Mouse (Mus musculus): ENCODE results near the gene Olfr1061. TPM values are rescaled to one million over a fixed set of nuclear protein-coding genes. Genes with fewer than 3 reads are reported as not detected.

The Olfr1061 gene
- polyA plus RNA-seq, 1 experiment from 2014 or later: not detected

Other genes starting within 250 kb of the Olfr1061 start
- not detected in 2 replicates for gene Olfr1043, start 246.5 kb downstream of the Olfr1061 start, polyA plus RNA-seq (2016; fragmentation: Nextera tagmentation; extraction: Ambion mirVana)
- gene Olfr1044, start 236.2 kb downstream of the Olfr1061 start, polyA plus RNA-seq (2016; fragmentation: Nextera tagmentation; extraction: Ambion mirVana): not detected in 2 replicates
- not detected in 2 replicates for gene Olfr52, start 228.4 kb downstream of the Olfr1061 start, polyA plus RNA-seq (2016; fragmentation: Nextera tagmentation; extraction: Ambion mirVana)
- not detected in 2 replicates for gene Olfr1045, start 211.0 kb downstream of the Olfr1061 start, polyA plus RNA-seq (2016; fragmentation: Nextera tagmentation; extraction: Ambion mirVana)
- gene Olfr1046, start 194.7 kb downstream of the Olfr1061 start, polyA plus RNA-seq (2016; fragmentation: Nextera tagmentation; extraction: Ambion mirVana): not detected in 2 replicates
- gene Olfr1047, start 182.6 kb downstream of the Olfr1061 start, polyA plus RNA-seq (2016; fragmentation: Nextera tagmentation; extraction: Ambion mirVana): not detected in 2 replicates
- gene Olfr1048, start 173.8 kb downstream of the Olfr1061 start, polyA plus RNA-seq (2016; fragmentation: Nextera tagmentation; extraction: Ambion mirVana): not detected in 2 replicates
- not detected in 2 replicates for gene Olfr1049, start 155.7 kb downstream of the Olfr1061 start, polyA plus RNA-seq (2016; fragmentation: Nextera tagmentation; extraction: Ambion mirVana)
- not detected in 2 replicates for gene Olfr1051, start 135.0 kb downstream of the Olfr1061 start, polyA plus RNA-seq (2016; fragmentation: Nextera tagmentation; extraction: Ambion mirVana)
- not detected in 2 replicates for gene Olfr1052, start 121.6 kb downstream of the Olfr1061 start, polyA plus RNA-seq (2016; fragmentation: Nextera tagmentation; extraction: Ambion mirVana)
- gene Olfr1053, start 98.8 kb downstream of the Olfr1061 start, polyA plus RNA-seq (2016; fragmentation: Nextera tagmentation; extraction: Ambion mirVana): not detected in 2 replicates
- not detected in 2 replicates for gene Olfr1054, start 78.6 kb downstream of the Olfr1061 start, polyA plus RNA-seq (2016; fragmentation: Nextera tagmentation; extraction: Ambion mirVana)
- gene Olfr1055, start 63.8 kb downstream of the Olfr1061 start, polyA plus RNA-seq (2016; fragmentation: Nextera tagmentation; extraction: Ambion mirVana): not detected in 2 replicates
- not detected in 2 replicates for gene Olfr1056, start 51.6 kb downstream of the Olfr1061 start, polyA plus RNA-seq (2016; fragmentation: Nextera tagmentation; extraction: Ambion mirVana)
- not detected in 2 replicates for gene Olfr1057, start 35.7 kb downstream of the Olfr1061 start, polyA plus RNA-seq (2016; fragmentation: Nextera tagmentation; extraction: Ambion mirVana)
- gene Olfr1058, start 25.5 kb downstream of the Olfr1061 start, polyA plus RNA-seq (2016; fragmentation: Nextera tagmentation; extraction: Ambion mirVana): not detected in 2 replicates
- not detected in 2 replicates for gene Olfr1062, start 12.7 kb upstream of the Olfr1061 start, polyA plus RNA-seq (2016; fragmentation: Nextera tagmentation; extraction: Ambion mirVana)
- not detected in 2 replicates for gene Olfr1065, start 36.5 kb upstream of the Olfr1061 start, polyA plus RNA-seq (2016; fragmentation: Nextera tagmentation; extraction: Ambion mirVana)
- not detected in 2 replicates for gene Olfr1066, start 42.2 kb upstream of the Olfr1061 start, polyA plus RNA-seq (2016; fragmentation: Nextera tagmentation; extraction: Ambion mirVana)
- not detected in 2 replicates for gene Olfr228, start 73.3 kb upstream of the Olfr1061 start, polyA plus RNA-seq (2016; fragmentation: Nextera tagmentation; extraction: Ambion mirVana)
- not detected in 2 replicates for gene Olfr1076, start 94.4 kb upstream of the Olfr1061 start, polyA plus RNA-seq (2016; fragmentation: Nextera tagmentation; extraction: Ambion mirVana)
- not detected in 2 replicates for gene Olfr1079, start 128.4 kb upstream of the Olfr1061 start, polyA plus RNA-seq (2016; fragmentation: Nextera tagmentation; extraction: Ambion mirVana)
- not detected in 2 replicates for gene Olfr1080, start 144.2 kb upstream of the Olfr1061 start, polyA plus RNA-seq (2016; fragmentation: Nextera tagmentation; extraction: Ambion mirVana)
- not detected in 2 replicates for gene Olfr1082, start 184.9 kb upstream of the Olfr1061 start, polyA plus RNA-seq (2016; fragmentation: Nextera tagmentation; extraction: Ambion mirVana)
- not detected in 2 replicates for gene Olfr1084, start 225.7 kb upstream of the Olfr1061 start, polyA plus RNA-seq (2016; fragmentation: Nextera tagmentation; extraction: Ambion mirVana)
- not detected in 2 replicates for gene Olfr1085, start 248.0 kb upstream of the Olfr1061 start, polyA plus RNA-seq (2016; fragmentation: Nextera tagmentation; extraction: Ambion mirVana)

All from heart, embryonic 12.5 days (tissue).